Mouse (Mus musculus): ENCODE data around the gene Znrf2.

The Znrf2 gene

DNA sequence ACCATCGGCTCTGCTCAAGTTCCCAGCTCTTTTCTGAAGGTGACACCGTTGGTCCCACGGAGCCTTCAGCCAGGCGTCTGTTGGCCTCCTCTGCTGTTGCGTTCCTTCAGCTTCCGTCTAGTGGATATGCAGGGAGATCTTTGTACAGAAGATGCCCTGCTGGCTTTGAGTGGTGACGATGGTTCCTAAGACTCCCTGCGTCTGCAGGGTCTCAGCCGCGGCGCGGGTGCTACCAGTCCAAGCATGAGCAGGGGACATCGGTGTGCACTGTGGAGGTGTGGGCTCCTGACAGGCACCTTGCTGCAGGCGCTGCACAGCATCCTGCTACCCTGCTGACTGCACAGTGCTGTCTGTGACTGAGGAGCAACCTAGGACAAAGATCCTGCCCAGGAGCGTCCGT is 107.8 kb downstream of the Znrf2 start:
- DNase-seq = no peak

DNA sequence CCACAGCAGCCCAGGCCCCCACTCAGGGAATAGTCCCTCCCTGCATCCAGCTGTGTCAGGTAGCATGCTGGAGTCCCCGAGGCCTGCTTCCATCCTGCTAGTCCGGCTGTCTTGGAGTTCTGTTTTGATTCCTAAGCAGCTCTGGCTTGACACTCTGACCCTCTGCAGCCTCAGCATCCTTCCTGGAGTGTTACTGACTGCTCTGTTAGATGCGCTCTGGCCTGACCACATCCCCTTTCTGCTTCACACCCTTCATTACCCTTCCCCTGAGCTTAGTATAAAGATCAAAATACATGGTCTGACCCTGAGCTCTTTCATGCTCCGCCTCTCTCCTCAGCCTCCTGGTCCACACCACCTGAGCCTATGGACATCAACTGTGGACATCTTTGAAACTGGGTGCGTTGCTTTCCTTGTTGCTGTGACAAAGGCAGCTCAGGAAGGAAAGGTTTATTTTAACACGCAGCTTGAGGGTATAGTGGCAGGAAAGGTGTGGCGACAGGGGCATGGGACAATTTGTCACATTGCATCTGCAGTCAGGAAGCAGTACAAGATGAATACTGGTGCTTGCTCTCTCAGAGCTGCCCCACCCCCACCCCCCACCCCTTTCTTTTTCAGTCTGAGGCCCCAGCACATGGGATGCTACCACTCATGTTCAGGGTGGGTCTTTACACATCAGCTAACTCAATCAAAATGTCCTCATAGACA is 109.2 kb downstream of the Znrf2 start:
- DNase-seq = no peak

DNA sequence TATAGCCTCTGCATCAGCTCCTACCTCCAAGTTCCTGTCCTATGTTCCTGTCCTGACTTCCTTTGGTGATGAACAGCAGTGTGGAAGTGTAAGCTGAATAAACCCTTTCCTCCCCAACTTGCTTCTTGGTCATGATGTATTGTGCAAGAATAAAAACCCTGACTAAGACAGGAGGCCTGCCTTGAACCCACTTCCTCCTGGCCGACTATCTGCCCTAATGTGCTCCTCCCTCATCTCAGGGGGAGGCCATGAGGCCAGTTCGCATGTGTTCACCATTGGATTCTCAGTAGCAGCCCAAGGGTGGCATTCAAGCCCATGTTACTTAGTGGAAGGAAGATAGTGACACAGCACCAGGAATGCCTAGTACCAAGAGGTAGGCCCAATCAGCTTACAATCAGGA is 110.2 kb downstream of the Znrf2 start:
- no peak for DNase-seq

- no peak for DNase-seq
Measured at GRCm38 (mm10) chr6:54927946-54928345, 111.2 kb downstream of the Znrf2 start.

DNA sequence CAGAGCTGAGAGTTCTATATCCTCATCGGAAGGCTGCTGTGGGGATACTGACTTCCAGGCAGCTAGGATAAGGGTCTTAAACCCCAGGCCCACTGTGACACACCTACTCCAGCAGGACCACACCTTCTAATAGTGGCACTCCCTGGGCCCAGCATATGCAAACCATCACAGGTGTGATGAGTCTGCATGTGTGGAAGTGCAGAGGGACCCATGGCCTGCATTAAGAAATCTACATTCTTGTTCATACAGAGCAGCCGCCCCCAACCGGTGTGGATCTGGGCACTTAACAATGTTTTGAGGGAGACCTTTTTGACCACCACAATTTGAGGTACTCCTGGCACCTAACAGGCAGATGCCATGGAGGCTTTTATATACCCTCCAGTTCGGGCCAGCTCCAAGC is 114.9 kb downstream of the Znrf2 start:
- DNase-seq = no peak

GRCm38 (mm10) chr6:54932526-54932925 is 115.8 kb downstream of the Znrf2 start:
- DNase-seq = no peak

DNA sequence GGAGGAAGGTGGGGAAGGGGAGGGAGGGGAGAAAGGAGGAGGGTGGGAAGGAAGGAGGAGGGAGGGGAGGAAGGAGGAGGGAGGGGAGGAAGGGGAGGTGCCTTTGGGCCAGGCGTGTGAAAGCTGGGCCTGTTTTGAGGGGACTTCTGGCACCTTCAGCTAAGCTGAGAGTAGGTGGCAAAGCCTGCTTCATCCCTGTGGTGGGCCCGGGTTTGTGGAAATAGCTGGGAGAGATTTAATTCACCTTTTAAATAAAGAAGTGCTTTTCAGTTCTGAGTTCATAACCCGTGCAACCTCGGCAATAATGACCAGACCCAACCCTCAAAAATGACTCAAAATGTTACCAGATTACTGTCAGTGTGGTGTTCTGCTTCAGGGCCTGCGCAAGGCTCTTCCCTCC is 116.5 kb downstream of the Znrf2 start:
- DNase-seq = no peak

GRCm38 (mm10) chr6:54933866-54934265 is 117.2 kb downstream of the Znrf2 start:
- DNase-seq = no peak

DNA sequence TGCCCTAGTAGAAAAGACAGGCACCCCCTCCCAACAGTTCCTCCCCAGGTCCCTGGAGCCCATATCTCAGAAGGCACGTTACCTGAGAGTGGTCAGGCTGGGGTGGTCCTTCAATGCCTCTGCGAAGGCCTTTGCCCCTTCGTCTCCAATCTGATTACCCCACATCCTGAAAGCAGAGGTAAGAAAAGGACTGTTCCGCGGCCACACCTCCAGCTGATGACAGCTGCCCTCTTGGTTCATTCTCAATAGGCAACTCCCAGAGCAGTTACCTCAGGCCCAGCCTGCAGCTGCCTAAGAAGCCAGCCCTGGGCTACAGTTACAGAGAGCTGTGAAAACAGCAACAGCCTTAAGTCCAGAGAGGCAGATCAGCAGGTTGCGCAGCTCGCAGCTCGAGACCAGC is 117.6 kb downstream of the Znrf2 start:
- DNase-seq = no peak

DNA sequence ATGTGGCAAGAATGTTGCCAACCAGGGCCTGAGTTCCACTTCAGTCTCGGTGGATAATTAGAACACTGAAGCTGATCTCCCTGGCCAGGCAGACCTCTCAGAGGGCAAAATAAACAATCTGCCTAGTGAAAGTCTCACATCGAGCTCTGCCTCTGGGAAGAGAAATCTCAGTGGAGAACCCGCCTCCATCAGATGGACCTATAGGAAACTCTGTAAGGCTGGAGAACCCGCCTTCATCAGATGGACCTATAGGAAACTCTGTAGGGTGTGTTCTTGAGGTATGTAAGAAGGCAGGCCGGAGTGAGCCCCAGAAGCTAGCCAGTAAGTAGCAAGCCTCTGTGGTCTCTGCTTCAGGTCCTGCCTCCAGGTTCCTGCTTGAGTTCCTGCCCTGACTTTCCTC is 118.2 kb downstream of the Znrf2 start:
- DNase-seq = no peak

DNA sequence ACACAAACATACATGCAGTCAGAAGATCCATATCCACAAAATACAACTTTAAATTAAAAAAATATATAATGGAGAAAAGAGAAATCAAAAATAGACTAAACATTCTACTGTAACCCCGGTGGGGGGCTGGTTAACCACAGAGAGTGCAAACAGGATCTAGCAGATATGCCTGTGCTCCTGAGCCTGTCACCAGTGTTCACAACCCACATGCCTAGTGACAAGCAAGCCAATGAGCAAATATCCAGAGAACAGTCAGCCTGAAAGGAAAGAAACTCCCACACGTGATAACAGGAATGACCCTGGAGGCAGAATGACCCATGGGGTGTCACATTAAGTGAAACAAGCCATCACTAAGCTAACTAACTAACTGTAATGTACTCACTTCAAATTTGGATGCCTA is 119.8 kb downstream of the Znrf2 start:
- no peak for DNase-seq

DNA sequence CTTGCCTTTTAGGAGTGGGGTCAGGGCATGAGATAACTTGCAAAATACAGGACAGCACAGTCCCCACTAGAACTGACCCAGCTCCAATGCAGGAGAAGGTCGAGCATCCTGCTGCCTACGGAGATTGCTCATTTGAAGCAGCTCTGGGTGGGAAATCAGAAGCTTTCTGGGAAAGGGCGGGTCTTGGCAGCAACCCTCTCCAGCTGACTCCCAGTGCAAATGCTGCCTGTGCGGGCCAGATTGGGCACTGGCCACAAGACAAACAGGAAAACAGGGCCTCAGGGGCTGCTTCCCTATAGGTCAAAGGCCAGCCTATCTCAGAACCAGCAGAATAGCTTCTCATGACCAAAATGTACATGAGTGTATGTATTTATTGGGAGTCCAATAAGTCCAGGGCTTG is 122.9 kb downstream of the Znrf2 start:
- no peak for DNase-seq

DNA sequence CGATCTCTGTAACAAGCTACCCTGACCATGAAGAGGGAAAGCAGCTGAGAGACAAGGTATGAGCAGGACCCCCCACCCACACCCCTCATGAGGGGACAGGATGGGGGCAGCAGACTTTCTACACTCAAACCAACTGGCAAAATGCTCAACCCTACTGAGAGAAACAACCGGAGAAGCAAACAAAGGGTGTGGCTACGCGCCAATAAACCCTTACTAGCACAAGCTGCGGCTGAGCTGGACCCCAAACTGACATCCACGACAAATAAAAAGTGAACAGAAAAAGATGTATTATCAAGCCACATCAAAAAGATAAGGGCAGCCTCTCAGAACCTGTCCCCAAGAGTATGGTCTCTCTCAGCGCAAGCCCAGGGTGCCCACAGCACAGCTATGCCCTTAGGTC is 123.4 kb downstream of the Znrf2 start:
- no peak for DNase-seq

DNA sequence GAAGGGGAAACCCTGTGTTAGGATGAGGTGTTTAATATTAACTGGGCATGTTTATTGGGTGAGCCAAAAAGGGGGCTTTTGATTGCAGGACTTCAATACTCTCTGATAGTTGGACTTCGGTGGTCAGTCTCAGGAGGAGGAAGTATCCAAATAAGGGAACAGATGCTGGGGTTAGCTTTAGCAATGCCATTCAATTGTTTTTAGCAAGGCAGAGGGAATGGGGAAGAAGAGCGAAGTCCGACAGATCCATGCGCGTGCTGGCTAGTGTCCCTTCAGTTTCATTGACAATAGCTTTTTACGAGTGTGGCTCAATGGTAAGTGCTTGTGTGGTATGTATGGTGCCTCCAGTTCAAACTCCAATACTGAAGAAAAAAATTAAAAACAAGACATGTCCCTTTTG is 124.4 kb downstream of the Znrf2 start:
- DNase-seq = no peak
